Mouse (Mus musculus): ENCODE measurements around the gene Galnt2. TPM values are rescaled to one million over a fixed set of nuclear protein-coding genes. Genes with fewer than 3 reads are reported as not detected.

Galnt2 gene
- total RNA-seq, 2 experiments from 2014 or later = 66.7 to 67.9 TPM

DNA sequence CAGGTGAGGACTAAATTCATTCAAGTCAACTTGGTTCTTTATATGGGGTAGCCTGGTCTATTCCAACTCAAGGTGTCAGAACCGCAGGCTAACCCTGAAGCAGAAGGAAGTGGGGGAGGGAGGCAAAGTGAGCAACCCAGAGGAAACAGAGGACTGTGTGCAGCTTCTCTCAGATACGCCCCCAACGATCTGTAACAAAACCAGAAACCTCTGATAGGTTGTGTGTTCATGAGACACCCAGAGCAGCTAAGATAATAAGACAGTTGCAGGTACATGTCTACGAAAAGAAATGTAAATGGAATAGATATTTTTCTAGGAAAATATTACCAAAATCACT, 88.1 kb downstream of the Galnt2 start:
- DNase-seq (ENCODE audit: low spot score in 2 of 2) = no peak

DNA sequence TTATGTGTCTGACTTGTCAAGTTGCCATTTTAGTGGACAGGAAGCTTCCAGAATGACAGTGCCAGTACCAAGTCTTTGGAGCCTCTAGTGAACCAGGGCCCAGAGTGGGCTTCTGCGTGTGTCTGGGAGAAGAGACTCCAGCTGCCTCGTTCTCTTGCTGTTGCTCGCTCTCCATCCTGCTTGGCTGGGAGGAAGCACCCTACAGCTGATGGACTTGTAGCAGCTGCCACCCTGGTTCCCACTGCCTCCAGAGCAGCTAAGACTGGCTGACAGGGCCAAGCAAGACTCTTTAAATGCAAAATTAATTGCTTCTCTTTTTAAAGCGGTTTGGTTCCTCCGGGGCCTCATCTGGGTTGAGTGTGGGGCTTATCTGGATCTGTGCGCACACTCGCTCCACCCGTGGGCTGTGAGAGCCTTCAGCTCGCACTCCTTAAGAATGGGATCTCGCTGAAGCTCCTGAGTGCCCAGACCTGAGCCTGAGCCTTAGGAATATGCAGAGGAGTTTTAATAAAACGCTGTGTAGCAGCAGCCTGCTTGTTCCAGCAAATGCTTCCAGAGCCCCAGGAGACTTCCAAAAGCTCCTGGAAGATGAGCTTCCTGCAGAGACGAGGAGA, 90.1 kb downstream of the Galnt2 start:
- no peak for DNase-seq (ENCODE audit: low spot score in 2 of 2)

DNA sequence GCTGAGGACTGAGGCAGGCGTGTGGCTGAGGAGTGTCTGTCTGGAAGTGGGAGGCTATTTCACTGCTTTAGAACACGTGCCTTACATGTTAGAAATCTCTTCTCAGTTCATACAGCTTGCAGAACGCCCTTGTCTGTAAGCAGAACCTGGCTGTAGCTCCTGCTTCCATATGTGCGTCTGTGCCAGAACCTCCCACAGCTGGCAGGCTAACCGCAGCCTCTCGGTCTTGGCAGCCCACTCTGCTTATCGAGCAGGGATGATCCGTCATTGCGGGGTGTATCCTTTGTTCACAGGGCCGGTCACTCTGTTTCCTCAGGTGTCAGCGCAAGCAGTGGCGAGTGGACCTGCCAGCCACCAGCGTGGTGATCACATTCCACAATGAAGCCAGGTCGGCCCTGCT, 92.2 kb downstream of the Galnt2 start:
- DNase-seq (ENCODE audit: low spot score in 2 of 2) = peak in 1 of 2 experiments; percentile 30

DNA sequence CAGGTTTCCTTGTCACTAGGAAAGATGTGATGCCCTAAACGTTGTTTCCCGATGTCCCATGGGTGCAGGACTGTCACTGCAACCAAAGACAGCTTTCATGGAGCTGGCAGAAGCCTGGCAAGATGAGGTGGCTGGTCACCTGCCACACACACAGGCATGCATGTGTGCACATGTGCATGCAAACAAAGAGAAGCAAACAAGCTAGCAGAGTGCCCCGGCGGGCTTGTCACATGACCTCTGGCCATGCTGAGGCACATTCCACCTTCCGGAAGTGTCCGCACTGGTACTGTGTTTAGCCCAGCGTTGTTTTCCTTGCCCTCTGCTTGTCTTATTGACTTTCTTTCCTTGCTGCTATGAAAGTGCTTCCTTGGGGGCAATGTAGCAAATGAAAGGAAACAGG, 97.1 kb downstream of the Galnt2 start:
- DNase-seq (ENCODE audit: low spot score in 2 of 2) = no peak

DNA sequence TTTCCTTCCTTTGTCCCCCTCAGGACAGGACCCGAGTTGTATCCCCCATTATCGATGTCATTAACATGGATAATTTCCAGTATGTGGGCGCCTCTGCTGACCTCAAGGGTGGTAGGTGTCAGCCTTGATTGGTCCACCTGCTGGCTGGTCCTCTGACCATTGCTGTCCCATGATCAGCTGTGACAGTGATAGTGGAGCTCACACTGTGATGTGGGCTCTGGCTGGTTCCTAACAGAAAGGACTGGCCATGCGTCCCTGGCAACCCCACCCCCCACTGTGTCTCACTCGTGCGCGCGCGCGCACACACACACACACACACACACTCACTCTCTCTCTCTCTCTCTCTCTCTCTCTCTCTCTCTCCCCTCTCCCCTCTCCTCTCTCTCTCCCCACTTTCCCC, 98.5 kb downstream of the Galnt2 start:
- no peak for DNase-seq (ENCODE audit: low spot score in 2 of 2)

DNA sequence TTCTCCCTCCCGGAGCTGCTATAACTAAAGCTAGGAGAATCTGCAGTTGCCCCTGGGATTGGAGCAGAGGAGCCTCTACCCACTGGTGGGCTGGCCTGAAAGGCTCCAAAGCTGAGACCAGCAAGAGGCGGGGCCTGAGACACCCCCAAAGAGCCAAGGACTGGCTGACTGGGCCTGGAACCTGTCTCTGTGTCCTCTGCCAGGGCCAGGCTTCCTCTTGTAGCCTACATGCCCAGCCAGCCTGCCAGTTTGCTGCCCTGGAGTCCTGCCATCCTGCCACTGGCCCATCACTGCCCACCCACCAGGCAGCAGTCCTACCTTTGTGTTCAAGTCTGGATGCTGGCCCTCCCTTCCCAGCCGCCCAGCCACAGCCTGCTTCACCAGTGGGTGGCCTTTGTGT, 99.2 kb downstream of the Galnt2 start:
- peak; percentile 51 to 75 for DNase-seq (ENCODE audit: low spot score in 2 of 2)

DNA sequence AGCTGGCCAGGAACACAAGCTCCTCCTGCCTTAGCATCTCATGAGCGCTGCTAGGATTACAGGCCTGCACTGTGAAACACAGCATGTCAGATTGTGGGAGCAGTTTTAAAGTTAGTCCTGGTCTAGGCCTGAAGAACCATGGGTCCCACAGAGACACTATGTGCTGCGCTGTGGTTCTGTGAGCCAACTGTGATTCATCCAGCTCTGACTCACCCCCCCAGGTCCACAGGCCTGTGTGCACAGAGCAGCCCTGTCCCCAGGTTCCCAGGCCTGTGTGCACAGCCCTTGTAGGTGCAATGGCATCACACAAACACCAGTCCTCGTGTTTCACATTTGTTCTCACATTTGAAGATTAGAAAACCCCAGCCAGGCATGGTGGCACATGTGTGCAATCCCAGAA, 99.9 kb downstream of the Galnt2 start:
- DNase-seq (ENCODE audit: low spot score in 2 of 2) = no peak

DNA sequence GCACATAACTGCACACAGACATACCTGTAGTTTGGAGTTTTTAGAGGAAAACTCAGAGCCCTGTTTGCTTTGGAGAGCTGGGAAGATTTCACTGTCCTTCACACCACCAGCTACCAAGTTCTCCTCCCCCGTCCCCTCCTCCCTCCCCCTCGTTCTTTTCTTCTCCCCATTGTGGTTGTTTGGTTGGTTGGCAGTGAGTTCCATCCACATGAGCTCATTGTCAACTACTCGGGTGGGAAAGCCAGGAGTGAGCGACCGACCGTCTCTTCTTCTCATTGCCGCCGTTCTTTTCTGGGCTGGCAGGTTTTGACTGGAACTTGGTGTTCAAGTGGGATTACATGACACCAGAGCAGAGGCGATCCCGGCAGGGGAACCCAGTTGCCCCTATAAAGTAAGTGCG, 100.5 kb downstream of the Galnt2 start:
- DNase-seq (ENCODE audit: low spot score in 2 of 2) = no peak

DNA sequence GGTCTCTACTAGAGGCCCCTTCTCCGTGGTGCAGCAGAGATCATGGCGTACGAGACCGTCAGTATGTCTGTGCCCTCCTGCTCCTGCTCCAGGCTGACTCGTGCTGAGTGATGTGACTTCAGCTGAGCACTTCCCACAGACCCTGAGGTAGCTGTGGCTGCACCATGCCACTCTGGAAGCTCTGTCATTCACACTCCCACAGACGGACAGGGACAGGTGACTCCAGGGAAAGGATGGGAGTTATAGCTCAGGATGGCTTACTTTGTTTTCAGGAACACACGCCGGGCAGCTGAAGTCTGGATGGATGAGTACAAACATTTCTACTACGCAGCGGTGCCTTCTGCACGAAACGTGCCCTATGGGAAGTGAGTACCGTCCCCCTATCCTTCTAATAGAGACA, 105.1 kb downstream of the Galnt2 start:
- DNase-seq (ENCODE audit: low spot score in 2 of 2) = no peak

DNA sequence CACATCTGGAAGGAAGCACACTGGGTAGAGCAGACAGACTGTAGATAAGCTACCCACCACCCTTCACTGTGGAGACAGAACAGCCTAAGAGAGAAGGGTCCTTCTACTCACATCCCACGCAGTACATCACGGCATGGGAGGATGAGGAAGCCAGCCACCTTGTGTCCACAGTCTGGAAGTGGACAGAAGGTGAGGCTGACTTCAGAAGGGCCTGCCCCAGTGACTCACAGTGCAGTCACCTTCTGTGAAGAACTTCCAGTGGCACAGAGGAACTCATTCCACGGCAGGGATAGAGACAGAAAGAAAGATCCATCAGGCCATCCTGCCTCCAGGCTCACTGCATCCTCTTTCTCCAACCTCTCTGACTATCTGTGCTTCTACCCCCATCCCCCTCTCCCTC, 108.6 kb downstream of the Galnt2 start:
- no peak for DNase-seq (ENCODE audit: low spot score in 2 of 2)

DNA sequence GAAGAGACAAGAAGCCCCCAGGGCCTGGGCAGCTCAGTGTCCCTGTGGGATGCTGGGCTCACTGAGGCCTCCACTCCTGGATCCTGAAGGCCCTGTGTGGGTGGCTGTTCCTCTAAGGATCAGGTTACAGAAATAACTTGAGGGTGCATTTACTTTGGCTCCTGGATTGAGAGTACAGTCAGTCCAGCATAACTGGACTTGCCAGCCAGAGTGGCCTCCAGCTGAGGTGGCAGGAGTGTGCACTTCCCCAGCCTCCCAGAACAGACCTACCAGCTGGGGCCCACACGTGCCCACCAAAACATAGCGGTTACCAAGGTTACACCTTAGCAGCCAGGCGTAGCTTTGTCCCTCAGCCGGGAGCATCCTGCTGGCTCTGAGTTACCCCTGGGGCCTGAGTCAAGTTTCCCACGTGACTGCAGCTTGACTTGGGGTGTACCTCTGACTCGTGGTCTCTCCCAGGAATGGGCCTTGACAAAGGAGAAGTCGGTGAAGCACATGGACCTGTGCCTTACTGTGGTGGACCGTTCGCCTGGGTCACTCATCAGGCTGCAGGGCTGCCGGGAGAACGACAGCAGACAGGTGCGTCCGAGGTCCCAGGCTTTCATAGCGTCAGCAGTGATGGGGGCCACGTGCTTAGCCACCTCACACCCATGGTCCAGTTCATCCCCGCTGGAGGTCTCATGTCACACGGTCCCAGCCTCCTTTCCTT, 109.3 kb downstream of the Galnt2 start:
- no peak for DNase-seq (ENCODE audit: low spot score in 2 of 2)

DNA sequence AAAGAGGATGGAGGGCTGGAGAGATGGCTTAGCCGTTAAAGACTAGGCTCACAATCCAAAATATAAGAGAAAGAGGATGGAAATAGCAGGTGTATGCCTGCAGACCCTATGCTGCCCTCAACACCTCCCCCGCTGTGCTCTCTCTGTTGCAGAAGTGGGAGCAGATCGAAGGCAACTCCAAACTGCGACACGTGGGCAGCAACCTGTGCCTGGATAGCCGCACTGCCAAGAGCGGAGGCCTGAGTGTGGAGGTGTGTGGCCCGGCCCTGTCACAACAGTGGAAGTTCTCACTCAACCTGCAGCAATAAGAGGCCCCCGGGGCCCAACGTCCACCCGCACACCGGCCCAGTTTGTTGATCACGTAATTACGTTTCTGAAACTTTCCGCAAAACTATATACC, 112.0 kb downstream of the Galnt2 start:
- no peak for DNase-seq (ENCODE audit: low spot score in 2 of 2)

DNA sequence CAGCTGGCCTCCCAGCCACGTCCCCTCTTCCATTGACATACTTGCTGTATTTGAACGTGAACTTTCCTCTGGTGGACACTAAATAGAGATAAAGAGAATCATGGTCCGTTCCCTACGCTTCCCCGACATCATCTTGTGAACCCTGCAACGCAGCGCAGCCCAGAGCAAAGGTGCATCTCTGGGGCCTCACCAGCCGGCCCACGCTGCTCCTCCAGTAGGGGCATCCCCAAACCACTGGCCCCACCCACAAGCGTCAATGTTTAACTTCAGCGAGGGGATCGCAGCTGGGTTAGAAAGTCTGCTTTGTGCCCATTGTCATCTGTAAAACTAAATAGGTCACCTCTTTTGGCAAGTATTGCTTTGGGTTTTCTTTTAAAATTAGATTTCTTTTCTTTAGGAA, 112.8 kb downstream of the Galnt2 start:
- DNase-seq (ENCODE audit: low spot score in 2 of 2) = no peak

DNA sequence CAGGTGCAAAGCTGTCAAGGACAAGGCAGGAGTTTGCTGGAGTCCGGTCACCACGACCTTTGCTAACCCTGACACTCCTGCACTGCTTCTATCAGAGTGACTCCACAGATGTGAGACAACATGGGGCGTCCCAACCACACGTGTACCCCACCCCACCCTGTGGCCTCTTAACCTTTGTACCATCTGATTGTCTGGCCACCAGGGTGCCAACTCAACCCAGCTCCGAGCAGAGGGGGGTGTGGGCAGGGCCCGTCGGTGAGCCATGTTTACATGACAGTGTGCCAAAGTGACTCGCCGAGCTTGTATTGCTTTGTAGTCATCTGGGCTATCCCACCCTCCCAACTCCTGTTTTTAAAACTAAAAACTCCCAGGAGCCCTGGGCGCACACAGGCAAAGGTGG, 113.9 kb downstream of the Galnt2 start:
- no peak for DNase-seq (ENCODE audit: low spot score in 2 of 2)

DNA sequence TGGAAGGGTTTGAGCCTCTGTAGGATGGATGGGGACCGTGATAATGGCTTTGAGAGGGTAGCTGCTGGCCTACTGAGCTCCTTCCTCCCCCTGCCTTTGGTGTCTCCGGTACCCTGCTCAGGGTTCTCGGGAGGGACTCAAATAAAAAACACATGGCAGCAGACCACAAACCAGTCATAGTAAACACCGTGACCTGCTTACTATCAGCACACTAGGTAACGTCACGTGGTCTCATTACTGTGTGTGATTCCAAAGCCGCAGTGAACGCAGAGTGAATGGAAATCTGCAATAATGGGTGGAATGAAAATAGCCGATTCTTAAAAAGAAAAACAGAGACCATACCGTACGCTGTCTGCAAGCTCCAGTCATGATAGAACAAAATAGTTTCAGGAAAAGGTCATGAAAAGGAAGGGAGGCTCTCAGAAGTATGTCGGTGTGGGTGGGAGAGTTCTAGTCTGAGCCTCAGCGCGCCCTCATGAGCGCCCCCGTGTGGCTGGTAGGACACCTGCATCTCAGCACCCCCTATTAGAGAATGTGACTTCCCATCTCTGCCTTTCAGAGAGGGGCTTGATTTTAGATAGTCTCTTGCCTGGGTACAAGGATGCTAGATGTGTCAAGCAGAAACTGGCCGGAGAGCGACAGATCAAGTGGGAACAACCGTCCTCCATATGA, 115.8 kb downstream of the Galnt2 start:
- peak; percentile 75 to 80 for DNase-seq (ENCODE audit: low spot score in 2 of 2)

DNA sequence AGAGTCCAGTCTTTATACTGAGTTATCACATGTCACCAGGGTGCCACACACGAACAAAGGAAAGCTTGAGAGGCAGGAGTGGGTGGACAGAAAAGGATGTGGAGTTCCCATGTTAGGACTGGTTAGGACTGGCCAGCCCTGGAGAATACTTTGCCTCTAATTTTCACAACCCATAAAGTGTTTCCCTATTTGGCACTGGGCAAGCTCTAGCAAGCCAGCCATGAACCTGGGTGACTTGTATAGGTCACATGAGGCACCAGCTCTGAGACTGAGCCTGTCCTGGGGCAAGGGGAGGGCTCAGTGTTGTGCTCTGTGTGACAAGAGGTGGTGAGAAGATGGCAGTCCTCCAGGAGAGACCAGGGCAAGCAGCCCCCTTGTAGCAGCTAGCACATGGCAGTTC, 116.9 kb downstream of the Galnt2 start:
- DNase-seq (ENCODE audit: low spot score in 2 of 2) = no peak

DNA sequence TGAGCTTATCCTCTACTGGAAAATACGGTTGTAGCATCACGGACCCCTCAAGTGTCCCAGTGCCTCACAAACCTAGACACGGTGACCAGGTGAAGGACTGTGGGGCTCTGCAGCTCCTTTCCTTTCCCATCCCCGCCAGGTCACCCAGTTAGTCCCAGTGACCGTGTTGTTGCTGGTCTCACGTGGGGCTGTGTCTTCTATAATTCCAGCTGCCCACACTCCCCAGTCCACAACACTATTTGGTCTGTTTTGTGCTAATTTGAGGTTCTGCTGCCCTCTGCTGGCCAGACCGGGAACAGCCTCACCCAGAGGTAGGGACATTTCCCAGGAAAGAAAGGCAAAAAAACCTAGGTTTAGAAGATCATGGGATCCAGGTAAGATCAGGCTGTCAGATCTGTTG, 118.5 kb downstream of the Galnt2 start:
- DNase-seq (ENCODE audit: low spot score in 2 of 2) = peak; percentile 94

DNA sequence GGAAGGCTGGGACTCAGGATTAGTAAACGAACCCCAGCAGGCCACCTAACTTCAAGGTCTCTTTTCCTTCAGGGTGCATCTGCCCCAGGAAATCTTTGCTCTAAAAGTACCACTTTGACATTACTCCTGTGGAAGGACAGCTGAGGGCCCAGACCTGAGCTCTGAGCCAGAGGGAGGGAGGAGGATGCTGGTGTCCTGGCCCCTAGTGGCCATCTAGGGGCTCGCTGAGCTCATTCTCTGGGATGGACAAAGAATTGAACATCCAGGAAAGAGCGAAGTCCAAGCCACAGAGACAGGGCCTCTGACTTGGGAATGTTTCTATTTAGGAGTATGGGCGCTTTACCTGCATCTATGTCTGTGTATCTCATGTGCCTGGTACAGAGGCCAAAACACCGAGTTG, 120.4 kb downstream of the Galnt2 start:
- DNase-seq (ENCODE audit: low spot score in 2 of 2) = no peak

DNA sequence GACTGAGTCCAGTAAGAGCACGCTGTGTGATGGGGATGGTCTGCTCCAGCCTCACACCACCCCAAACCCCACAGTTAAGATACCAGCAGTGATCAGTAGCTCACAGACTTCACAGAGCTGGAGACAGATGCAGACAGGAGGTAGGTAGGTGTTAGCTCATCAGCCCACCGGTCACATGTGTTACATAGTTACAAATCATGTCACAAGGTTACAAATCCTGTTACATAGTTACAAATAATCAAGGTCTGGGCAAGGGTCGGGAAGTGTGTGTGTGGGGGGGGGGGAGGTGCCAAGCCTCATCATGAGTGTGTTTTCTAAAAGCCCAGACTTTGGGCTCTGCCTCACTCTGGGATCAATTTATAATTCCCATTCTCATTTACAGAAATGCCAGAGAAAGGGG, 129.7 kb downstream of the Galnt2 start:
- no peak for DNase-seq (ENCODE audit: low spot score in 2 of 2)

DNA sequence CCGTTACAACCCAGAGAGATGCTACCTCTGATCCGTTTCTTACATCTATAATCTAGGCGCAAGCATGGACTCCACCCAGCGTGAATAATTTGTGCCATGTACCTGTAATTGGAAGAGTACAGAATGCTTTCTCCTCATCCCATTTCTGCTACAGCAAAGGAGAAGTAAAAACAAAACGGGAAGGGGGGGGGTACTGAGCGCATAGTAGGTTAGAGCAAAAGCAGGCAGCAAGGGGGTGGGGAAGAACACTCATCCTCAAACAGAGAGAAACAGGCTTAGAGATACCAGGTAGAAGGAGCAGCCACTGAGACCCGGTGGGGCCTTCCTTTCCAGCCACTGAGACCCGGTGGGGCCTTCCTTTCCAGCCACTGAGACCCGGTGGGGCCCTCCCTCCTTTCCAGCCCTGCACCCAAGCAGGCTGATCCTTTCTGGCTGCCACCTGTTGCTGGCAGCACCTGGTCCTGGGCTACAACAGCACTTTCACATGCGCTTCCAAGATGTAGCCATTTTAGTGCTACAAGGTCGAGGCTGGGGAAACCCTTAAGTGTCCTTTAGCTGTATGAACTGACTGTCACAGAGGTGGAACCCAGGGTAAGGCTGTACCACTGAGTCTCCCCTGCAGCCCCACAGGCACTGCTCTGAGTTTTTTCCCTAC, 130.7 kb downstream of the Galnt2 start:
- DNase-seq (ENCODE audit: low spot score in 2 of 2) = no peak

DNA sequence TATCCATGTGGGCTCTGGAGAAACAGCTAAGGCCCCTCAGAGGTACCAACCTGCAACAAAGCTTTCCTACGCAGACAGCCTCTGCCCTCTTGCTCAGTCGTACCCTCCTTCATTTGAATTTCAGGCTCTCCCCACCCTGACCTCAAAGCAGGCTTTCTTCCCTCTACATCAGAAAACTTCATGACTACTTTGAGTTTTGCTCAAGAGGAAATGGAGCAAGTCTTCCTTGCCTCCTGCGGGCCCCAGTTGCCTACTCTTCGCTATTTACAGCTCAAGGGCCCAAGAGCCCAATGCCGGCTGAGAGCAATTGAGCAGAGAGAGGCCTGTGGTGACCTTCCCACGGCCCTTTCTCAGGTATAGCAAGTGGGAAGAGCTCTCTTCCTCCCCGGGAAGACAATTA, 131.4 kb downstream of the Galnt2 start:
- DNase-seq (ENCODE audit: low spot score in 2 of 2) = no peak

DNA sequence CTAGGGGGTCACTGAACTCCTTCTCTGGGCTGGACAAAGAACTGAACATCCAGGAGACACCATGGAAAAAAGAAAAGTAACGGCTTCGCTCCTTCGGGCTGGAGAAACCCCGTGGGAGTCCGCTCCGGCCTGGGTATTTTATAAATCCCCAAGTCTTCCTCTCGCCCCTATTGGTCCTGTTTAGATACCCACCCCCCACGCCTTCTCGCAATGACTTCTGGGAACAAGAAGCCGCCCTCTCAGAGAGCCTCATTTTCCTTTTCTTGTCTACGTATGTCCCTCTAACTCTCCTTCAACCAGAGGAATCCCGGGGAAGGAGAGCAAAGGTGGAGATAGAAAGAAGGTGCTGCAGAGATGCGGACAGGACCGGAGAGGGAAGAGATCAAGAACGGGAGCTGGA, 132.1 kb downstream of the Galnt2 start:
- no peak for DNase-seq (ENCODE audit: low spot score in 2 of 2)
